Mouse (Mus musculus) E14TG2a.4 (cell line): ENCODE measurements around the gene Tmcc1.

Experiments used
- CTCF ChIP-seq: conservative IDR thresholded peaks from 2 replicates; pipeline ENCODE4 v1.5.1; 2014; ENCODE audit warnings: low read length
- NANOG ChIP-seq: IDR thresholded peaks from 2 replicates; pipeline ENCODE4 v1.6.1; 2014; ENCODE audit warnings: borderline replicate concordance, low read length, mixed read lengths
- POU5F1 ChIP-seq: IDR thresholded peaks from 2 replicates; pipeline ENCODE4 v1.6.1; 2014; ENCODE audit warnings: low read length, borderline replicate concordance

GRCm38 (mm10) chr6:115983306-115984038 lies 209.8 kb downstream of the Tmcc1 start:
- TF ChIP-seq CTCF (no peak), POU5F1 (no peak), NANOG (no peak)
